Mouse (Mus musculus) liver, embryonic 14.5 days (tissue): Measurements from ENCODE around the gene Cacna2d2.

Experiments used
- CTCF ChIP-seq: IDR thresholded peaks from 2 replicates; pipeline ENCODE4 v1.5.1; 2016; ENCODE audit warnings: antibody characterized with exemption, low read depth, control low read depth
- EP300 ChIP-seq: IDR thresholded peaks from 2 replicates; pipeline ENCODE4 v1.6.1; 2016; ENCODE audit warnings: antibody characterized with exemption, low read depth

DNA sequence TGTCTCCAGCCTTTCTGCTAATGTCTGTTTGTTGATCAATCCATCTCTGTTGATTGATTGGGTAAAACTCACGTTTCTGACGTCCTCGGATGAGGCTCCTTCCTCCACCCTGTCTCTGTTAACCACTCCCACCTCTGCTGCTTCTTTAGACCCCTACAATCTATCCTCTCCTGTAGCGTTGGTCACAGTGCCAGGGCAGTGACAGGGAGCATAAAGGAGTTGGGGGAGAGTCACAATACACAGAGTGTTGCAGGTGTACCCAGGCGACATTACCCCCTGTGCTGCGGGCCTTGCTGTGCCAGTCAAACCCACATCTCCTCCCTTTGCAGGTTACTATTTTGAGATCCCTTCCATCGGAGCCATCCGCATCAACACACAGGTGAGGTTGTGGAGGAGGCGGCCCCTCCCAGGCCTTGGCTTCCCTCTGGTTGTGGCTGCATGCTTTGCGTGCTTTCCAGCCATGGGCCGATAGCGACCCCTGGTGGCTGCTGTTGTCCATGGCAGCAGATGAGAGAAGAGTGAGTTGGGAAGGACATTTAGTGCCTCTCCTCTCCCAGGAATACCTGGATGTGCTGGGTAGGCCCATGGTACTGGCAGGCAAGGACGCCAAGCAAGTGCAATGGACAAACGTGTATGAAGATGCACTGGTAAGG is 115.0 kb downstream of the Cacna2d2 start:
- TF ChIP-seq CTCF (peak; percentile 100), EP300 (no peak)
